Mouse (Mus musculus): ENCODE results near the gene Nifk. TPM values are rescaled to one million over a fixed set of nuclear protein-coding genes. Genes with fewer than 3 reads are reported as not detected.

Nifk gene
- total and polyA plus RNA-seq, 3 experiments: 74.2 to 219 (median 144) TPM

DNA sequence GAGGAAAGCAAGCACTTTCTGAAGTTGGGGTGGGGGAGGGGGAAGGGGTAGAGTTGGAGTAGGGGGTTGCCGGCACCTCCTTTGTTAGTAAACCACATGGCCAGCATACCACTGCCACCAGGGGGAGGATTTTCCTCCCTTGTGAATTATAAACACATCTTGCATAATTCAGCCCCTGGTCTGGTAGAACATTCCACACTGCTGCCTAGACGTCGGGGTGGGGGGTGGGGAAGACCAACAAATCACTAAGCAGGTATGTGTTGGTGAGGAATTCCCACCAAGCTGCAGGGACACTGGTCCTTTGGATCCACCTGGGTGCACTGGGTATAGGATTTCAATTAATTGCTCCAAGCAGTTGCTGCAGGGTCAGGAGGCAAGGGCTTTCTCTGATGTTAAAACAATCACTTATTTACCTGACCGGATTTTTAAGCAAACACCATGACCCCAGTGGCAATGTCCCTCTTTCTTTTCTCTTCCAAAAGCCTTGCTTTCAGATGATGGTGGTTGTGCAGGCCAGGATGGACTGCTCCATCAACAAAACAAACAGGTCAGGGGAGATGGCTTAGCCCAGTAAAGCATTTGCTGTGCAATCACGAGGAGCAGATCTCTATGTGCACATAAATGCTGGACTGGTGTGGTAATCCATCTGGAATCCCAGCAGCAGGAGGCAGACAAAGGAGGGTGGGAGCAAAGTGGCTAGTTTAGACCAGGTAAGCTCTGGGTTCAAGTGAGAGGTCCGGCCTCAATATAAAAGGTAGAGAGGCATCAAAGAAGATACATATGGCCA lies 22.2 kb downstream of the Nifk start:
- dilution Hi-C loops (cut with MboI; ENCODE audit: extremely low pct_ligation_motif_present, extremely low pct_unique_long_range_greater_than_20kb, low sequenced_read_pairs) (no loop called here), in situ Hi-C loops (cut with MboI; ENCODE audit: low pct_ligation_motif_present, low pct_unique_long_range_greater_than_20kb, low sequenced_read_pairs) (loop anchor here (25.0 kb wide), 1 partner anchor 418 kb away; no protein-coding TSS in a partner anchor)
- Histone ChIP-seq H3K4me2 (ENCODE audit: insufficient read depth, low read depth, poor library complexity, severe bottlenecking) (no peak overlapping the region), H3K4me3 (replicated peaks in 1 of 3; ENCODE audit: low read depth in 2 of 3, low read length in 2 of 3, poor library complexity in 1 of 3) (no peak overlapping the region), H3K79me2 (replicated peaks; ENCODE audit: control insufficient read depth, extremely low read depth, insufficient read depth, poor library complexity, severe bottlenecking) (no peaks in the 10 kb centered on the region), H3K9ac (ENCODE audit: insufficient read depth, low read depth) (no peak overlapping the region), H3K4me1 (ENCODE audit: control insufficient read depth in 1 of 2, insufficient read depth in 2 of 2) (no peaks in the 10 kb centered on the region), H3K9me3 (replicated peaks; ENCODE audit: low read length) (no peaks in the 10 kb centered on the region), H3K27me3 (replicated peaks) (no peaks in the 10 kb centered on the region), H3K36me3 (replicated peaks in 1 of 2; ENCODE audit: control insufficient read depth in 1 of 2, insufficient read depth in 1 of 2, low read length in 1 of 2) (no peaks in the 10 kb centered on the region), H3K27ac (ENCODE audit: insufficient read depth, low read depth) (no peak overlapping the region)
- TF ChIP-seq CTCF (conservative IDR thresholded peaks at IDR 0.05 in 1 of 2, IDR thresholded peaks at IDR 0.05 in 1 of 2; ENCODE audit: low read depth in 2 of 2, low read length in 2 of 2) (peak in 1 of 2 experiments; percentile 22; a peak in 1 of 4 replicates), TBP (conservative IDR thresholded peaks at IDR 0.05; ENCODE audit: low read depth, low read length) (no peak)
- no peak for DNase-seq (ENCODE audit: extremely low read depth)

DNA sequence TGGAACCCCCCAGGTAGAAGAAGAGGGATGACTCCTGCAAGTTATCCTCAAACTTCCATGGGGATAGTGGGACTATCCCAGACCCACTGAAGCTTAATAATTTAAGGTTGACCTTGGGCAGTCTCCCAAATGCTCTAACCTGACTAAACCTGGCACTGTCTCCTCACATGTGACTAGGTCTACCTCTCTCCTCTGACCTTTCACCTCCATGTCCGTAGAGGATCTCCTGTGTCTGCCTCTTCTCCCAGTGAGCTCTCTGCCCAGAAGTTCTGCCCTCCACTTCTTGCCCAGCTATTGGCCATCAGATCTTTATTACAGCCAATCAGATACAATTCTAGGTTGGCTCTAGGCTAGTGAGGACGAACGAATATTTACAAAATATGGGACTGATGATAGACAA lies 28.3 kb downstream of the Nifk start:
- H3K4me2 ChIP-seq (ENCODE audit: insufficient read depth, low read depth, poor library complexity, severe bottlenecking): no peak overlapping the region
- no peak for TF ChIP-seq POLR2AphosphoS2 (IDR thresholded peaks at IDR 0.05; ENCODE audit: low read depth, low read length)
- no peak for TF ChIP-seq CHD1 (IDR thresholded peaks at IDR 0.05; ENCODE audit: low read depth, low read length)
- no peak for TF ChIP-seq SMC3 (IDR thresholded peaks at IDR 0.05; ENCODE audit: low read depth, low read length)
- TF ChIP-seq E2F4 (IDR thresholded peaks at IDR 0.05; ENCODE audit: insufficient replicate concordance, low read depth, low read length): no peak
- TF ChIP-seq RCOR1 (conservative IDR thresholded peaks at IDR 0.05; ENCODE audit: low read depth, low read length): no peak
- no peak for TF ChIP-seq IRF4 (IDR thresholded peaks at IDR 0.05; ENCODE audit: low read depth, low read length)
- TF ChIP-seq NRF1 (IDR thresholded peaks at IDR 0.05; ENCODE audit: low read depth, low read length): no peak
- H3K4me1 ChIP-seq (ENCODE audit: control insufficient read depth in 1 of 2, insufficient read depth in 2 of 2): no peaks in the 10 kb centered on the region
- peaks cover 3% of the 10 kb centered on the region for H3K9me3 ChIP-seq (replicated peaks; ENCODE audit: low read length)
- no peak overlapping the region for H3K9ac ChIP-seq (ENCODE audit: insufficient read depth, low read depth)
- DNase-seq (ENCODE audit: extremely low read depth): no peak
- no peaks in the 10 kb centered on the region for H3K36me3 ChIP-seq (replicated peaks in 1 of 2; ENCODE audit: control insufficient read depth in 1 of 2, insufficient read depth in 1 of 2, low read length in 1 of 2)
- H3K27me3 ChIP-seq (replicated peaks): no peaks in the 10 kb centered on the region
- H3K4me3 ChIP-seq (replicated peaks in 1 of 3; ENCODE audit: low read depth in 2 of 3, low read length in 2 of 3, poor library complexity in 1 of 3): no peak overlapping the region
- in situ Hi-C loops (cut with MboI; ENCODE audit: low pct_ligation_motif_present, low pct_unique_long_range_greater_than_20kb, low sequenced_read_pairs) (loop anchor here (25.0 kb wide), 1 partner anchor 412 kb away; no protein-coding TSS in a partner anchor), dilution Hi-C loops (cut with MboI; ENCODE audit: extremely low pct_ligation_motif_present, extremely low pct_unique_long_range_greater_than_20kb, low sequenced_read_pairs) (no loop called here)
- H3K79me2 ChIP-seq (replicated peaks; ENCODE audit: control insufficient read depth, extremely low read depth, insufficient read depth, poor library complexity, severe bottlenecking): no peaks in the 10 kb centered on the region
- no peak overlapping the region for H3K27ac ChIP-seq (ENCODE audit: insufficient read depth, low read depth)

DNA sequence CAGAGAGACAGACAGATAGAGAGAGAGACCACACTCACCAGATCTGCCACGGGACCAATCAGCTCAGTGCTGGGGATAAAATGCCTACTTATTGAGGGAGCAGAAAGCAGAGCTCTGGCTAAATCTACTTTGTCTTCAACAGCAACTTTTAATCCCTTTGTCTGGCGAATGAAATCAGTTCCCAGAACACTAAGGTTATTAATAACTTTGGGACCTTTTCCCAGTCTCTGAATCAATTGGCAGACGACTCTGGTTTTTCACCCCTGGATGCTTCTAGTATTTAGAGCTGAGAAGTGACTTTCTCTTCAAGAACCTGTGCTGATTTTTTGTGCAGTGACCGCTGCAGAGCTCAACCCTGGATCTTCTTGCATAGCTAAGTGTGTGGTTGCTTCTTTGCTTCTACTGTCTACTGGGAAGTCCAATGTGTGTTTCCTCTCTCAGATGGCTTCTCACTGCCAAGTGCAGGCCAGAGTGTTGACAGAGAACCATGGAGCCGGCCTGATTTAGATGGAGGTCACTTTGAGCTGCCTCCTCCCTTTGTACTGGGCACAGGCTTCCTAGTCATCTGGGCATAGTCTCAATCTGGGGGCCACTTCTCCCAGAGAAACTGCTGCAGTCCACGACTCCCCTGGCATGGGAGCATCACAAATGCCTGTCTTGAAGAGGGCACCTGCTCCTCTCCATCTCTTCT lies 37.6 kb downstream of the Nifk start:
- Histone ChIP-seq H3K36me3 (replicated peaks in 1 of 2; ENCODE audit: control insufficient read depth in 1 of 2, insufficient read depth in 1 of 2, low read length in 1 of 2) (no peaks in the 10 kb centered on the region), H3K4me1 (ENCODE audit: control insufficient read depth in 1 of 2, insufficient read depth in 2 of 2) (no peaks in the 10 kb centered on the region), H3K9ac (ENCODE audit: insufficient read depth, low read depth) (no peak overlapping the region), H3K4me2 (ENCODE audit: insufficient read depth, low read depth, poor library complexity, severe bottlenecking) (no peak overlapping the region), H3K4me3 (replicated peaks in 1 of 3; ENCODE audit: low read depth in 2 of 3, low read length in 2 of 3, poor library complexity in 1 of 3) (no peak overlapping the region), H3K27ac (ENCODE audit: insufficient read depth, low read depth) (no peak overlapping the region), H3K79me2 (replicated peaks; ENCODE audit: control insufficient read depth, extremely low read depth, insufficient read depth, poor library complexity, severe bottlenecking) (no peaks in the 10 kb centered on the region), H3K27me3 (replicated peaks) (no peaks in the 10 kb centered on the region), H3K9me3 (replicated peaks; ENCODE audit: low read length) (no peaks in the 10 kb centered on the region)
- TF ChIP-seq SIN3A (IDR thresholded peaks at IDR 0.05; ENCODE audit: low read length) (no peak), MAX (IDR thresholded peaks at IDR 0.05; ENCODE audit: low read length) (no peak), SMC3 (IDR thresholded peaks at IDR 0.05; ENCODE audit: low read depth, low read length) (no peak), E2F4 (IDR thresholded peaks at IDR 0.05; ENCODE audit: insufficient replicate concordance, low read depth, low read length) (no peak), IRF4 (IDR thresholded peaks at IDR 0.05; ENCODE audit: low read depth, low read length) (no peak), EP300 (IDR thresholded peaks at IDR 0.05; ENCODE audit: low read length) (no peak), CTCF (conservative IDR thresholded peaks at IDR 0.05 in 1 of 2, IDR thresholded peaks at IDR 0.05 in 1 of 2; ENCODE audit: low read depth in 2 of 2, low read length in 2 of 2) (no peak), TBP (conservative IDR thresholded peaks at IDR 0.05; ENCODE audit: low read depth, low read length) (no peak), ETS1 (conservative IDR thresholded peaks at IDR 0.05; ENCODE audit: low read depth, low read length) (no peak), RCOR1 (conservative IDR thresholded peaks at IDR 0.05; ENCODE audit: low read depth, low read length) (no peak), CHD2 (IDR thresholded peaks at IDR 0.05; ENCODE audit: low read length) (no peak), USF1 (IDR thresholded peaks at IDR 0.05; ENCODE audit: low read depth, low read length) (no peak), TCF12 (IDR thresholded peaks at IDR 0.05; ENCODE audit: low read depth, low read length) (no peak), JUN (IDR thresholded peaks at IDR 0.05; ENCODE audit: insufficient read depth, low read depth, low read length) (no peak)
- no peak for DNase-seq (ENCODE audit: extremely low read depth)
- in situ Hi-C loops (cut with MboI; ENCODE audit: low pct_ligation_motif_present, low pct_unique_long_range_greater_than_20kb, low sequenced_read_pairs): no loop called here
- dilution Hi-C loops (cut with MboI; ENCODE audit: extremely low pct_ligation_motif_present, extremely low pct_unique_long_range_greater_than_20kb, low sequenced_read_pairs): no loop called here
